Mouse (Mus musculus): ENCODE results near the gene Cox6b1. TPM values are rescaled to one million over a fixed set of nuclear protein-coding genes. Genes with fewer than 3 reads are reported as not detected.

Gene Cox6b1
- total RNA-seq, 4 experiments from 2014 or later, result 538 to 1,102 (median 895) TPM

- no peak for DNase-seq
These were observed 17.5 kb downstream of the Cox6b1 start for GRCm38 (mm10) chr7:30608476-30608875.

DNA sequence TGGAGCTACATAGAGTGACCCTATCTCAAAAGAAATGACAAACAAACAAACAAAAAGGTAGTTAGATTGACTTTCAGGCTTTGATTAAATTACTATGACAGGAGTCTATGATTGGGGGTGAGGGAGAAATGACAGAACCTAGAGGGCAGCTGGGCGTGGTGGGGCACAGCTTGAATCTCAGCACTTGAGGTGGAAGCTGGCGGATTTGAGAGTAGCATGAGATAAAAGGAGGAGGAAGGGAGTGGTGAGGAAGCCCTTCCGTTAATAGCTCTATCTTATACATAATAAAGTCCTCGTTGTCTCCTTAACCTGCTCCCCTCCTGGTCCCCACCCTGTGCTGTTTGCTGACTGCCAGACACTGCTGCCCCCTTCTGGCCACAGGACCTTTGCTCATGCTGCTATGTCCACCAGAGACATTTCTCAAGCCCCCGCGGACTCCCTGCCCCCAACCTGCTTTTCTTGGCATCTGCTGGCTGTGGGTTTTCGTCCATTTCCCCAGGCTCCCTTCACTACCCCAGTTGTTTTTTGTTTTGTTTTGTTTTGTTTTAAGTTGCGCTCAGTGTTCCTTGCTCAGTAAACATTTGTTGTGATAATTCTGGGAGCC is 18.1 kb downstream of the Cox6b1 start:
- DNase-seq, result no peak

DNA sequence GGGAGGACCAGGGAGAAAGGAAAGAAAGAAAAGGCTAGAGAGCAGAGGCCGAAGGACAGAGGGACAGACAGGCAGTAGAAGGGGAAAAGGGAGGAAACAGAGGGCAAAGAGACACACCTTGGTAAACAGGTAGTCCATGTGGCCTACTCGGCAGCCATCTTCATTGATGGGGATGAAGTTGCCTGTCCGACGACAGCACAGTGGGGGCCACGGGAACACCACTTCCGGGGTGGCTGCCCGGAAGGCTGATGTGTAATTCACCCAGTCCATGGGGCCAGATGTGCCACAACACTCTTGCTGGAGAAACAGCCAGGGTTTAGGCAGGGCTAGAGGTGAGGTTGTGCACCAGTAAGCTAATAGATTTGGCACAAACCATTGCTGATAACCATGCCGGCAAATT is 21.0 kb downstream of the Cox6b1 start:
- DNase-seq, result no peak

GRCm38 (mm10) chr7:30604424-30604823 is 21.5 kb downstream of the Cox6b1 start:
- DNase-seq, result no peak

DNA sequence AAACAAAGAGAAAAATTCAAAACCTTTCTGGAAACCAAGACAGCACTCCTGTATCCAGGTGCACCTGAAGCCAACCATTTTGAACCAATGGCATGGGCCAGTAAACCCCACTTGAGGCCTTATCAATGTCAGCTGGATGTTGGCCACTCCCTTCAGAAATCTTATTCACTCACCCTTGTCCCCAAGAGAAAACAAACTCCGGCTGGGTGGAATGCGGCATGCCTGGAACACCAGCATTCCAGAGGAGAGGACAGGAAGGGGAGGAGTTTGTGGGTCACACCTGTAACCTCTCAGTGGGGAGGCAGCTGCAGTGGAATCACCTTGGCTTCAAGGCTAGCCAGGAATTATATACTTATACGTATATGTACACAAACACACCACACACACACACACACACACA is 23.4 kb downstream of the Cox6b1 start:
- no peak for DNase-seq

DNA sequence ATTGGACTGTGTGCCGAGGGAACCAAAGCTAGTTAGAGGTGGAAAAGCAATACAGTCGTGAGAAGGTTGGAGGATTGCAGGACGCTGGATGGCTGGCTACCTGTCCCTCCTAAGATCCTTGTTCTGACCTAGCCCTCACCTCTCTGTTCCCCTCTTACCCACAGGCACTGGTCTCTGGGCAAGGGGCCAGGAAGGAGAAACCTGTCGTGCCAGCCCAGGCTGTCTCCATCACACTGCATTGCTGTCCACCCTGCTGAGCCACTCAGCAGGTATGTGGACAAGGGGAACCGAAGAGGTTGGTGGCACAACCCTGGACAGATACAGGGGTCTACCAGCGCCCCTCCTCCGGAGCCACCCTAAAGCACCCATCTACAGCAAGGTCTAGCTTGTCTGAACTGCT is 25.3 kb downstream of the Cox6b1 start:
- no peak for DNase-seq

- DNase-seq, result peak; percentile 92
These were observed 26.0 kb downstream of the Cox6b1 start for GRCm38 (mm10) chr7:30599933-30600353.

GRCm38 (mm10) chr7:30598786-30599185 is 27.2 kb downstream of the Cox6b1 start, which contains the start of gene Zbtb32:
TSS of gene Zbtb32 (minus strand) at chr7:30598909.
- DNase-seq, result no peak

GRCm38 (mm10) chr7:30596811-30597210 is 29.1 kb downstream of the Cox6b1 start:
- no peak for DNase-seq

- DNase-seq, result no peak
These were observed 29.9 kb downstream of the Cox6b1 start for GRCm38 (mm10) chr7:30596093-30596492.

GRCm38 (mm10) chr7:30594510-30595024 is 31.4 kb downstream of the Cox6b1 start:
- no peak for DNase-seq

DNA sequence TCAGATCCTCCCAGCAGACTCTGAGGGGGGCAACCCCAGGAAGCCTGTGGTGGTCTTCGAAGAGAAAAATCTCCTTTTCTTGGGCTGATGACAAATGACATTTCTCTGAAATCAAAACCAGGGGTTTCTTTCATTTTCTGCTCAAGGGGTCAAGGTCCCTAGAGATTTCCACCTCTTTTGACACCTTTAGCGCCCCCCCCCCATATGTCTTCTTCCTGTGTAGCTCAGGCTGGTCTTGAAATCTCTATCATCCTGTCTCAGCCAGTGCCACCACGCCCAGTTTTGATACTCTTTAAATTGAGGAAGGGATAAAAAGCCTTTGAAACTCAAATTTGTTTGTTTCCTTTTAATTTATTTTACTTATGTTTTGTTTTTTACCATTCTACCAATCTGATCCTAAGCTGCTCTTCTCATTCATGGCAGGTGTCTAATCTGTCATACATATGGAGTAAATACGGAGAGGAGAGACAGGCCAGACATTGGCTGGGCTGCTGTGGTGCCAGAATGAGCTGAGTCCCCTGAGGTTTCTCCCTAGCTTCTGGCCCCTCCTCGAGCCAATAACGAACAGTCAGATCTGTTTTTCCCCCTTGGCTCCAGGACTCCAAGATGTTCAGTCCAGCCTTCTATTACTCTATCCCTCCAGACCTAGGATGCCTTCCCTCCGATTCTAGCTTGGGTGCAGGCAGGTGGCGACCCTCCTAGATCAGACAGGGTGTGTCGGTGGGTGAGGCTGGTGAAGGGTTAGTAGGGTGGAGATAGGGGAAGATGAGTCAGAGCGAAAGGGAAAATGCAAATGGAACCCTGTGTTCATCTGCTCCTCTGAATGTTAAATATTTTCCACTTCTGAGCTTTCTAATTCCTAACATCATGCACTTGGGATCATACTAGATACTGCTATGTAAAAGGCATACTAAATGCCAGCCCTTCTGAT is 32.1 kb downstream of the Cox6b1 start:
- no peak for DNase-seq

DNA sequence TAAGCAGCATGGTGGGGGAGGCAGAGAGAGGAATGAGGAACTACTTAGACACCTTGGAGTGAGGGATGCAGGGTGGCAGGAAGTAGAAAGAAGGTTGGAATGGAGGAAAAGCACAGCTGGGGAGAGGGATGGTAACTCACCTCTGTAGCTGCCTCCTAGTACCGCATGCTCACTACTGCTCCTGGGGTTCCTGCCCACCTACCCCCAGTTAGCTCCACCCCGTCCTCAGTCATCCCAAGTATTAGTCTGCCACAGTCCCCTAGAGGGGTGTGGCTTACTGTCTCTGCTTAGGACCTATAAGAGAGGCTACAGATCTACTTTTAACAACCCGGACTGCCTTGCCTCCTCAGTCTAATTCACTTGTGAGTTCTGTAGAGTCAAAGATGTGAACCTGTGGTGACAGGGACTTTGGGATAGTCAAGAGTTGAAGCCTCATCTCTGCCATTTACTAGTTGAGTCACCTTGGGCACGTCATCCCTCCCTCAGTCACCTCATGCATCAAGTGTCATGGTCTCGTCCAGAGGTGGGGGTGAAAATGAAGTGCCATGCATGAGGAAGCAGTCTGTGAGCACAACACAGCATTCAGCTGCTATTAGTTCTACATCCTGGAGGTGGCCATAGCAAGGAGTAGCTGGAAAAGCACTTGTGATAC is 33.1 kb downstream of the Cox6b1 start:
- no peak for DNase-seq

DNA sequence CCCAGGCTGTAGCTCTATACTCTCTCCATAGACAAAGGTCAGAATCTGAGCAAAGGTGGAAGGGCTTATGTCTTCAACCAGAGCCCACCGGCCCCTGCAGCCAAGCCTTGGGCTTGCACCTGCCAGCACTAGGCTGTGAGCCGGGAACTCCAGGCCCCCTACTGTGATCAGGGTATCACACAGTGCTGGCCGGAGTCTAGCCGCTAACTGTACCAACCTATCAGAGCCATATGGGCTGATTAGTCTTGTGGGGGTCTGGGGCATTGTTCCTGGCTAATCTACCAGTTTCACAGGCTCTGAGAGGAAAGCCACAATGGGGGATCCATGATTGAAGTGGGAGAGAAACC is 34.4 kb downstream of the Cox6b1 start:
- no peak for DNase-seq

DNA sequence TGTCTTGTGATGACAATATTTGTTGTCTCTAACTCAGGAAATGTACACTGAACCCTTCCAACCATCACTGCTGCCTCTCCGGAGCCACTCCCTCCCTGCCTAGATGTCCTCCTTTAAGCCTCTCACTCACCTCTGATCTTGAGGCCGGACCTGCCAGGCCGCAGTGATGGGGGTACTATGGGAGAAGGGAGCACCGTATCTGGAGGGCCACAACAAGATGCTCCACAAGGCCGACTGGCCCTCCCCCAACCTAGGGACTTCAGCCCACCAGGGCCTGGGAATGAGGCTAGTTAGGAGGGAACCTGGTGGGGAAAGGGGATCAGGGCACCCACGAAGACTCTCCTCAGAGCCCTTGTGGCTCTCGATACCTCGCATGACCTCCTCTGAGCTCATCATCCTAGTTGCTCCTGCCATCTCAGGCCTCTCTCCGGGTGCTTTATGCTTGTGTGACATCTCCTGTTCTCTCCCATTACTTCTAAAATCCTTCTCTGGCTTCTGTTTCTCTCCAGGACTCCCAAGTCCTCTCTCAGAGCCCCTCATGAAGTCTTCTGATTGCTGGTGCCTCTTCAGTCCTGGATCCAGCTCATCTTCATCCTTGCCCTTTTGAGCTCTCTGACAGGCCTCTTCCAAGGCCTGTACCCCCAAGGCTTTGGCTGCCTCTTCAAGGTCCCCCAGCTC is 34.9 kb downstream of the Cox6b1 start:
- DNase-seq, result no peak

GRCm38 (mm10) chr7:30589435-30590301 is 36.3 kb downstream of the Cox6b1 start:
- peak; percentile 79 for DNase-seq

- peak; percentile 98 for DNase-seq
These were observed 37.1 kb downstream of the Cox6b1 start, which contains the start of gene Kmt2b for GRCm38 (mm10) chr7:30588676-30589434. TSS of gene Kmt2b (minus strand) at chr7:30588726.

DNA sequence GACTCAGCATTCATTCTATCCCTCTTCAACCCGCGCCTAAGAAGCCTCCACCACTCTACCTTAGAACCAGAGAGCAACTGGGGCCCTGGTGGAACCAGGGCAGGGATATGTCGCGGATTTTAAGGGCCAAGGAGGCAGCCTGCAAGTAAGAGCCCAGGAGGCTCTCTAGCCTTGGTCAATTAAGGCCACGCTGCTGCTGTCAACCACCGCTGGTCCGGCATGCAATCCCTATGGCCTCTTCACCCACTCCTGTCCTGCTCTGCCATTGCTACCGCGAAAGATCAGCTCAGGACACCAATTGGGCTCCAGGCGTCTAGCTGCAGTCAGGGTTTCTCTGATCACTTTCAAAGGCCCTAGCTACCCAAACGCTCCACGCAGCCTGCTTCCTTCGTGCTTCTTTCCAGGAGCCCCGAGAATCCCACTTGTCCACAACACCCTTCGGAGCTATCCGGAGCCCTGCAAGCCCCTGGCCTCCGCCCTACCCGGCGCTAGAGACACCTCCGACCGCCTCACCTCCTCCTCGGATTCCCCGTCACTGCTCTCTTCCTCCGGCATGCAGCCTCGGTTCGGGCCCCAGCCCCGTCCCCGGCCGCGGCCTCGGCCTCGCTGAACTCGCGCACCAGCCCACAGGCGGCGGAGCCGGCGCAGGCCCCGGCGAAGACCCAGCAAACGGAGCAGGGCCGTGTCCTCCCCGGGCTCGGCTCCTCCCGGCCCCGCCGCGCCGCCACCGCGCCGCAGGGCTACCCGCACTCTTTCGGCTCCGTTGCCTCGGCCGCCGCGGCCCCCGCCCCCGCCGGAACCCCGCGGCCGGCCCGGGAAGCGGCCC is 37.9 kb downstream of the Cox6b1 start:
- no peak for DNase-seq

DNA sequence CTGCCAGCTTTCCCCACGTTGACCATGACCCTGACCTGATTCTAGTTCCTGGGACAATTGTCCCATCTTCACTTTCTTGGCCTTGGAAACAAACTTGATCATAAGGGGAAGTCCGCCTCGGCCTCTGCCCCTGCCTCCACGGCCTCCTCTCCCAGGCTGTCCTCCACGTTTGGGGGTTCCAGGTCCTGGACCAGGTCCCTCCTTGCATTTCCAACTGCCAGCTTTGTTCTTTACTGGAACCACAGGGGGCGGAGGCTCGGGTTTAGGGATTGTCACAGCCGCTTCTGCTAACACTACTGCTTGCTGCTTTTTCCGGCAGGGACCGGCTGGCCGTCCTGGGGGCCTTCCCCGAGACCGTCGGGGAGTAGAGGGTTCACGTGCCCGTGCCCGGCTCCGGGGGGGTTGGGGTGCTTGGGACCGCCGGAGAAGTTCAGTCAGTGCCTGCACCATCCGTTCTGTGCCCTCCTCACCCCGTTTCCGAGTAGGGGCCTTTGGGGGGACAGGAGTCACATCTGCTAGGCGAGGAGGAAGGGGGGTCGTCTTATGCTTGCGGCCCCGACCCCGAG is 39.4 kb downstream of the Cox6b1 start:
- DNase-seq, result no peak
